In genomic region chr11:70683640-70684039, GRCm38 (mm10) we compare ENCODE assay signal across 21 mouse cellular contexts. TPM values are rescaled to one million over a fixed set of nuclear protein-coding genes. Genes with fewer than 3 reads are reported as not detected.
"Had no signal": no experiment of that assay in that cellular context is flagged by ENCODE, and none has a peak within 500 bp of the region (broad histone marks: within the 10 kb centered on the region; RNA-seq: fewer than 3 reads in every experiment).

No protein-coding gene starts in this region.

- H3K4me2 ChIP-seq: limb, embryonic 13.5 days; liver, embryonic 13.5 days; midbrain, embryonic 11.5 days; neural tube, embryonic 13.5 days had no signal

- DNase-seq: kidney, adult 18-20 months; kidney, adult 9 months; layer of hippocampus, adult 9-11 months; left cerebral cortex, postnatal 4 days; liver, embryonic 13.5 days; lung, adult 2 months; lung, postnatal 14 days; lung, postnatal 4 days; midbrain, embryonic 14.5 days; retina, postnatal 1 day; thymus, adult 2 months; thymus, postnatal 14 days; thymus, postnatal 4 days had no signal

- H3K4me3 ChIP-seq: limb, embryonic 13.5 days; liver, embryonic 13.5 days; myocyte; neural tube, embryonic 13.5 days had no signal

- H3K27me3 ChIP-seq: limb, embryonic 13.5 days; liver, embryonic 13.5 days; megakaryocyte, embryonic 14.5 days; neural tube, embryonic 13.5 days had no signal

- H3K9me3 ChIP-seq: limb, embryonic 13.5 days; liver, embryonic 13.5 days; megakaryocyte, embryonic 14.5 days; neural tube, embryonic 13.5 days had no signal

- ATAC-seq: intestine, embryonic 16.5 days had no signal

- H3K9ac ChIP-seq: limb, embryonic 13.5 days; liver, embryonic 13.5 days; neural tube, embryonic 13.5 days had no signal

- H3K27ac ChIP-seq: limb, embryonic 13.5 days; liver, embryonic 13.5 days; neural tube, embryonic 13.5 days; stomach, postnatal 0 days had no signal

RNA-seq across cellular contexts. Expression of gene Inca1, which starts 16.3 kb away (rescaled TPM):
- total RNA-seq: neutrophil, adult 5-6 weeks had no signal
